Mouse (Mus musculus): Measurements from ENCODE around the gene Calcoco2. TPM values are rescaled to one million over a fixed set of nuclear protein-coding genes. Genes with fewer than 3 reads are reported as not detected.
"Not testable (repeated sequence)": the region's sequence is repeated elsewhere in the genome, so short reads cannot be mapped to it uniquely, and the experiment has no call there.

The Calcoco2 gene
- total RNA-seq, 2 experiments from 2014 or later: not detected

- H3K4me3 ChIP-seq: no peak overlapping the region
- no peak overlapping the region for H3K27ac ChIP-seq
- no peak for DNase-seq (ENCODE audit: extremely low spot score in 1 of 2, low spot score in 2 of 2)
- intact Hi-C loops (cut with DNase I): no loop called here
- no peak for TF ChIP-seq CTCF (IDR thresholded peaks at IDR 0.05)
Measured at GRCm38 (mm10) chr11:96116116-96116515, 4.4 kb upstream of the Calcoco2 start.

GRCm38 (mm10) chr11:96115416-96115815, 3.7 kb upstream of the Calcoco2 start:
- intact Hi-C loops (cut with DNase I): no loop called here
- Histone ChIP-seq H3K27ac (no peak overlapping the region), H3K4me3 (no peak overlapping the region)
- DNase-seq (ENCODE audit: extremely low spot score in 1 of 2, low spot score in 2 of 2): no peak
- no peak for TF ChIP-seq CTCF (IDR thresholded peaks at IDR 0.05)

DNA sequence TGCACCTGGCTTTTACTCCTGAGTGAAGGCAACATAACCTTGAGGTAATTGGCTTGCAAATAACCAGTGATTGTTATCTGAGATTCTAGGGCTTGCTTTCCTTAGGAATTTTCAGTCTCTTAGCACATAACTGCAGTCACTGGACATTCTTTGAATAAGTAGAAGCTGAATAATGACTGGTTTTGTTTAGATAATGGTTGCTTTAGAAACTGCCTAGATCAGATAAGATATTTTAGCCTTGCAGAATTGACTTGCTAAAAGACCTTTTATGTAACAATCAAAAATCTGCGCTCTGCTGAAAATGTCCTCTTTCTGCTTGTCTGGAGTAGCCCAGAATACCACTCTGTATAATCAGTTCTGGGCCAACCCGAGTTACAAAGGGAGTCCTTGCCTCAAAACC, 2.3 kb upstream of the Calcoco2 start:
- no peak for DNase-seq (ENCODE audit: extremely low spot score in 1 of 2, low spot score in 2 of 2)
- no peak for TF ChIP-seq CTCF (IDR thresholded peaks at IDR 0.05)
- intact Hi-C loops (cut with DNase I): no loop called here
- Histone ChIP-seq H3K27ac (no peak overlapping the region), H3K4me3 (no peak overlapping the region)

GRCm38 (mm10) chr11:96110950-96111349, 814 bp downstream of the Calcoco2 start:
- DNase-seq (ENCODE audit: extremely low spot score in 1 of 2, low spot score in 2 of 2); H3K4me3 ChIP-seq; H3K27ac ChIP-seq; intact Hi-C loops (cut with DNase I): not testable (repeated sequence)

DNA sequence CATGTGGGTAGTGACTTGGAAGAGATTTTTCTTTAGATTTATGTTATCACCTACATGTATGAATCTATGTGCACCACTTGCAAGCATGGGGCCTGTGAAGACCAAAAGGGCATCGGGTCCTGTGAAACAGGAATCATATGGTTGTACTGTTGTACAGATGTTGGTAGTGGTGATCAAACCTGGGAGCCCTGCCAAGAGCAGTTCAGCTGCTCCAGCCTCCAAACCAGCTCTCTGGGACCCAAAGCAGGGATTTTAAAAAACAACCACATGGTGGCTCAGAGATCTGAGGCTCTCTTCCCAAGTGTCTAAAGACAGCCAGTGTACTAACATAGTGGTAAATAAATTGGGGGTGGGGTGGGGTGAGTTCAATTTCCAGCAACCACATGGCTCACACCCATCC, 3.4 kb downstream of the Calcoco2 start:
- Histone ChIP-seq H3K27ac (no peak overlapping the region), H3K4me3 (no peak overlapping the region)
- TF ChIP-seq CTCF (IDR thresholded peaks at IDR 0.05): no peak
- intact Hi-C loops (cut with DNase I): no loop called here
- DNase-seq (ENCODE audit: extremely low spot score in 1 of 2, low spot score in 2 of 2): no peak

GRCm38 (mm10) chr11:96093361-96093760, 18.4 kb downstream of the Calcoco2 start:
- peak; percentile 23 to 41 for DNase-seq (ENCODE audit: extremely low spot score in 1 of 2, low spot score in 2 of 2)
- intact Hi-C loops (cut with DNase I): loop anchor here (1.0 kb wide), 2 partner anchors 34 to 142 kb away; no protein-coding TSS in a partner anchor
- Histone ChIP-seq H3K4me3 (no peak overlapping the region), H3K27ac (no peak overlapping the region)
- TF ChIP-seq CTCF (IDR thresholded peaks at IDR 0.05): peak; percentile 89

DNA sequence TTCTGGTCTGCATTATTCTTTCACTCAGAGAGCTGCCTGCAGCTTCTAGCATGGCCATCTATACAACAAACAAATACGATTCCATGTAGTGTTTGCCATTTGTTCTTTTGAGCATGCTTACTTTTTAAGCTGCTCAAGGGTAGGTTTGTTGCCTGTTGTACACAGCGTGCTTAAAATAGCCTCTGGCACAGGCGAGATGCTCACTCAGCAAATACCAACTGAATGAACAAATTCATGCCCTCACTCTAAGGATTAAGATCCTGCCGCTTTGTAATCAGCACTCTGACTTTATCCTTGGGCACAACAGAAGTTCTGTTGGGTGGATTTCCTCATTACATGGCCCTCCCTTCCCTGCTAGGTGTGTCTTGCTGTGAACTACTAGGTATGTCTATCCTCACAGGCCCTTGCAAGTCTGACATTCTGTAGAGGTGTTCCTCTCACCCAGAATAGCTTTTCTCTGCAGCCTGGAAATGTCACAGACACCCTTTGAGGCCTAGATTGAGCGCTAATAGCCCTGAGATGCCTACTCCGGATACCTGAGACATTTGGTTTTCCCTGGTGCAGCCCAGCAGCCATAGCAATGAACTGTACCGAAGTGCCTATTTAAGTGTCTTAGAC, 19.0 kb downstream of the Calcoco2 start:
- no peak overlapping the region for H3K4me3 ChIP-seq
- no peak for TF ChIP-seq CTCF (IDR thresholded peaks at IDR 0.05)
- intact Hi-C loops (cut with DNase I): loop anchor here (1.0 kb wide), 2 partner anchors 35 to 143 kb away; no protein-coding TSS in a partner anchor
- no peak overlapping the region for H3K27ac ChIP-seq
- no peak for DNase-seq (ENCODE audit: extremely low spot score in 1 of 2, low spot score in 2 of 2)

GRCm38 (mm10) chr11:96091073-96091472, 20.7 kb downstream of the Calcoco2 start:
- intact Hi-C loops (cut with DNase I): no loop called here
- no peak overlapping the region for H3K4me3 ChIP-seq
- TF ChIP-seq CTCF (IDR thresholded peaks at IDR 0.05): peak; percentile 23
- no peak for DNase-seq (ENCODE audit: extremely low spot score in 1 of 2, low spot score in 2 of 2)
- H3K27ac ChIP-seq: no peak overlapping the region

DNA sequence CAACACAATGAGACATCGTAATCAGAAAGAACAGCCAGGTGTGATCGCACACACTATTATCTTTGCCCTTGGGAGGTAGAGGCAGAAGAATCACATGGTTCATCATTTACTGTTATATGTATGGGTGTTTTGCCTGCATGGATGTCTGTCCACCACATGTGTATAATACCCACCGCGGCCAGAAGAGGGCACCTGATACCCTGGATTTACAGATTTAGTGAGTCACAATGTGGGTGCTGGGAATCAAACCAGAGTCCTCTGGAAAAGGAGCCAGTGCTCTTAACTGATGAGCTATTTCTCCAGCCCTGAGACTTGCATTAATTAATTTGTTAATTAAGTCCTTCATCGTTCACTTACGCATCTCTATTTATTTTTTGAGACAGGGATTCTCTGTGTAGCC, 23.8 kb downstream of the Calcoco2 start:
- no peak for DNase-seq (ENCODE audit: extremely low spot score in 1 of 2, low spot score in 2 of 2)
- Histone ChIP-seq H3K4me3 (no peak overlapping the region), H3K27ac (no peak overlapping the region)
- TF ChIP-seq CTCF (IDR thresholded peaks at IDR 0.05): no peak; the same call in 1 of the 2 replicates
- intact Hi-C loops (cut with DNase I): no loop called here

DNA sequence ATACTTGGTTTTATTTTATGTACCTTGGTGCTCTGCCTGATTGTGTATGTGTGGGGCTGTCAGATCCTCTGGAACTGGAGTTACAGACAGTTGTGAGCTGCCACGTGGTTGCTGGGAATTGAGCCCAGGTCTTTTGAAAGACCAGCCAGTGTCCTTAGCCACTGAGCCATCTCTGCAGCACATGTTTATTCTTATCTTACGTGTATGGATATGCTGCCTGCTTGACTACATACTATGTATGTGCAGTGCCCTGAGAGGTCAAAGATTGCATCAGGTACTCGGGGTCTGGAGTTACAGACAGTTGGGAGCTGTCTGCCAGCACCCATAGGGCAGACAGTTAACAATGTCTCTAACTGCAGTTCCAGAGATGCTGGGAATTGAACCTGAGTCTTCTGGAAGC, 29.1 kb downstream of the Calcoco2 start:
- no peak for TF ChIP-seq CTCF (IDR thresholded peaks at IDR 0.05)
- no peak for DNase-seq (ENCODE audit: extremely low spot score in 1 of 2, low spot score in 2 of 2)
- H3K4me3 ChIP-seq: no peak overlapping the region
- H3K27ac ChIP-seq: no peak overlapping the region
- intact Hi-C loops (cut with DNase I): no loop called here

DNA sequence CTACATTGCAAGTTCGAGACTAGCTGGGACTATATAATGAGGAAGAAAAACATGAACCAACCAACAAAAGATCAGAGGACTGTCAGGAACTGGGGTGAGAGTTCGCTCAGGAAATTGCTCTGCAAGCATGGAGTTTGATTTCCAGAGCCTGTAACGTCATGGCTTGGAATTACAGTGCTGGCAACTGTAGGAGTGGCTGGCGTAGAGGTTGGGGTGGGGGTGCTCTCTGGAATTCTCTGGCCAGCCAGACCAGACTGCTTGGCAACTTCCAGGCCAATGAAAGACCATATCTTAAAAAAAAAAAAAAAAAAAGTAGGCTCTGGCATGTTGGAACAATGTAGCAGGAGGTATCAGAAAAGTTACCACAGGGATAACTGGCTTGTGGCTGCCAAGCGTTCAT, 31.0 kb downstream of the Calcoco2 start:
- Histone ChIP-seq H3K27ac (no peak overlapping the region), H3K4me3 (no peak overlapping the region)
- no peak for TF ChIP-seq CTCF (IDR thresholded peaks at IDR 0.05)
- intact Hi-C loops (cut with DNase I): no loop called here
- no peak for DNase-seq (ENCODE audit: extremely low spot score in 1 of 2, low spot score in 2 of 2)

- intact Hi-C loops (cut with DNase I): loop anchor here (1.0 kb wide), 1 partner anchor 218 kb away; no protein-coding TSS in a partner anchor
- Histone ChIP-seq H3K4me3 (peak overlapping the region; percentile 41), H3K27ac (peak overlapping the region; percentile 85)
- no peak for DNase-seq (ENCODE audit: extremely low spot score in 1 of 2, low spot score in 2 of 2)
- TF ChIP-seq CTCF (IDR thresholded peaks at IDR 0.05): no peak
Measured at GRCm38 (mm10) chr11:96076221-96077105, 35.3 kb downstream of the Calcoco2 start.

All from left cerebral cortex, adult 2 months (tissue).